Mouse (Mus musculus) thymus, postnatal 4 days (tissue): ENCODE measurements at regions not wholly inside any gene's neighbourhood (a gene's known extent, or its start where the extent isn't known, plus 50 kb on each side); places are given as distances from the start of the nearest gene placed in this dataset.

ENCODE experiments used
- DNase-seq: peaks from one replicate; pipeline ENCODE4 v3.0.0; 2021

DNA sequence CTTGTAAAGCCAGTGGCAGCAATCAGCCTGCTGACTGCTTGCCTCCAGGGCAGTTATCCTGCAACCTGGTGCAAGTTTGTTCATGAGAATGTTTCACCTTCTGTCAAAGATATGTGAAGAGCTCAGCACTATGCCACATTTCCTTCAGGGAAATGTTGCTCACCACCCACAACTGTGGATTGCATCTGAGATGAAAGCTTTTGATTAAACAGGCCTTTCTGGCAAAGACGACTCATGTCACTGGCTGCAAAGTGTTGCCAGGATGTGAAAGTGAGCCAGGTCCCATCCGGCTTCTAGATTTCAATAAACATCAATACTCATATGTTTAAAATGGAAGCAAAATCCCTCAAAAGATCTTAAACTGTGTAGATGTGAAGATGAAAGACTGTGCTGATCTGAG, 2121.0 kb downstream of the Gm37988 start:
- DNase-seq = no peak

GRCm38 (mm10) chr1:6931876-6932275, 2124.2 kb downstream of the Gm37988 start:
- no peak for DNase-seq

GRCm38 (mm10) chr1:6969838-6970237, 2162.1 kb downstream of the Gm37988 start:
- DNase-seq = no peak

- DNase-seq = no peak
Observed at GRCm38 (mm10) chr1:6973749-6974327, 2166.1 kb downstream of the Gm37988 start.

GRCm38 (mm10) chr1:6979626-6980025, 2171.9 kb downstream of the Gm37988 start:
- DNase-seq = no peak

DNA sequence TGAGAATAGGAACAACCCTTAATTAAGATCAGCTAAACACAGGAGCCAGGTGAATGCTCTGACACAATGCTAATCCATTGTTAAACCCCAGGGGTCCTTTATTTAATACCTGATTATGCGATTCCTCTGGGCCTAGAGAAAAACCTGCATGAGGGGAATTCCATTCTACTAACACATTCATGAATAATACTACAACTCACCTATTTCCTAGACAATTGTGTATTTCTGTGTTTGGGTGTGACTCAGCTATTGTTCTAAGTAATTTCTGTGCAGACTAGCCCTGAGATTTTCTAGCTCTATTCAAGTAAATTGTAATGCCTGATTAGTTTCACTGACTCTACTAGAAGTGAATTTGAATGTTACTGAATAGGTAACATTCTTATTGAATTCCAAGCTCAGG, 2176.5 kb downstream of the Gm37988 start:
- no peak for DNase-seq

DNA sequence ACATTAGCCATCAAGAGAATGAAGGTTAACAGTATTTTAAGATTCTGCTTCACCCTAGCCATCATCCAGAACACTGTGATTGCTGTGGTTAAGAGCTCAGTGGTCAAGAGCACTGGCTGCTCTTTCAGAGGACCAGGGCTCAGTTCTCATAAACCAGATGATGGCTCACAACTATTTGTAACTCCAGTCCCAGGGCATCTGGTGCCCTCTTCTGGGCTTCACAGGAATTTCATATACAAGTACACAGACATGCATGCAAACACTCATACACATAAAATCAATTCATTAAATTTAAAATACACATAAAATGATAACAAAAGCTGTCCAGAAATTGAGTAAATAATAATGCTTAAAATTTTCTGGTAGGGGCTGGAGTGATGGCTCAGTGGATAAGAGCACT, 2189.9 kb downstream of the Gm37988 start:
- DNase-seq = no peak

DNA sequence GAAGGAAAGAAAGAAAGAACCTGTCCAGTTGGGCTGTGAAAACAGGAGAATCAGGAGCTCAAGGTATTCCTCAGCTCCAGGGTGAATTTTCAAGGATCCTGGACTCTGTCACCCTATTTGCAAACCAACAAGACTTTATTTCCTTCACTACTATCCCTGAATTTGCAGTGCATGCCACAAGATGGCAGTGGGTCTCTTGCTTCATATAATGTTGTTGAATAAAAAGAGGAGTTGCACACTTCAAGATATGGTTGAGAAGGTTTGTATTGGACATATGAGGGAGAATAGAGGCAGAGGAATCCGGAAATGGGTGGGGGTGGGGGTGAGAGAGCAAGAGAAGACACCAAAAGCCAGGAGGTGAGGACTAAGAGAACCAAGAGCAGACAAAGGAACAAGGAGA, 2202.5 kb downstream of the Gm37988 start:
- peak; percentile 11 for DNase-seq
